In genomic region chr10:75585876-75586552, GRCm38 (mm10) we compare ENCODE assay signal across 8 mouse cellular contexts. TPM values are rescaled to one million over a fixed set of nuclear protein-coding genes. Genes with fewer than 3 reads are reported as not detected.
DNase-seq lines count a peak whose midpoint lies in the region; ATAC-seq and TF ChIP-seq lines count a peak whose summit lies in the region.

No protein-coding gene starts in this region.

- H3K36me3 ChIP-seq in hindbrain, embryonic 10.5 days, result no peaks in the 10 kb centered on the region
- no peaks in the 10 kb centered on the region for H3K36me3 ChIP-seq in lung, postnatal 0 days (ENCODE audit: insufficient read depth, low read length)

- H3K27ac ChIP-seq in hindbrain, embryonic 10.5 days, result peak overlapping the region; percentile 62
- H3K27ac ChIP-seq in lung, postnatal 0 days (ENCODE audit: low read length), result no peak overlapping the region

- no peak for TF ChIP-seq EP300 in lung, postnatal 0 days (IDR thresholded peaks at IDR 0.05)

- 22% methylated on average over 20 of the region's 20 CpGs for WGBS in hindbrain, embryonic 10.5 days
- 20% methylated on average over 20 of the region's 20 CpGs for WGBS in lung, postnatal 0 days

- H3K4me1 ChIP-seq in hindbrain, embryonic 10.5 days (replicated peaks), result peaks cover 25% of the 10 kb centered on the region
- peaks cover 19% of the 10 kb centered on the region; the same call in 1 of the 2 replicates for H3K4me1 ChIP-seq in lung, postnatal 0 days (ENCODE audit: insufficient read depth, low read depth, low read length)

- H3K4me2 ChIP-seq in lung, postnatal 0 days (replicated peaks; ENCODE audit: low read depth, low read length), result no peak overlapping the region

- TF ChIP-seq CTCF in lung, postnatal 0 days (IDR thresholded peaks at IDR 0.05), result peak; percentile 98

- H3K9me3 ChIP-seq in hindbrain, embryonic 10.5 days, result no peaks in the 10 kb centered on the region
- no peaks in the 10 kb centered on the region for H3K9me3 ChIP-seq in lung, postnatal 0 days (ENCODE audit: low read length)

- DNase-seq in MEL-GATA-1-ER (ENCODE audit: extremely low read depth, low read depth), result peak; percentile 64
- DNase-seq in cerebellum, adult 8-10 months, result peak; percentile 89
- peak; percentile 89 for DNase-seq in hindbrain, embryonic 10.5 days (ENCODE audit: low spot score)
- DNase-seq in layer of hippocampus, adult 9-10 months (ENCODE audit: low spot score), result peak; percentile 87
- DNase-seq in lung, postnatal 0 days (ENCODE audit: low spot score), result peak; percentile 93
- peak; percentile 83 for DNase-seq in ovary, postnatal 36 days (ENCODE audit: low spot score)
- DNase-seq in thymus, postnatal 14 days, result peak; percentile 93

- H3K27me3 ChIP-seq in hindbrain, embryonic 10.5 days (ENCODE audit: insufficient read depth, poor library complexity, severe bottlenecking), result peaks cover 14% of the 10 kb centered on the region
- H3K27me3 ChIP-seq in lung, postnatal 0 days (replicated peaks; ENCODE audit: insufficient read depth, low read length), result no peaks in the 10 kb centered on the region

- ATAC-seq in frontal cortex, adult (ENCODE audit: low TSS enrichment), result peak; percentile 95
- peak; percentile 71 for ATAC-seq in lung, postnatal 0 days

- no peak overlapping the region for H3K9ac ChIP-seq in lung, postnatal 0 days (replicated peaks; ENCODE audit: low read depth)

- peak overlapping the region; percentile 21; the same call in 1 of the 2 replicates for H3K4me3 ChIP-seq in hindbrain, embryonic 10.5 days
- no peak overlapping the region for H3K4me3 ChIP-seq in lung, postnatal 0 days (ENCODE audit: low read depth, low read length)

RNA-seq across cellular contexts. Expression of gene Ggt5, which starts 3.1 kb away (rescaled TPM):
- 0.30 and 0.82 TPM in 2 replicates for polyA plus RNA-seq in hindbrain, embryonic 10.5 days (2016; fragmentation: Nextera tagmentation; extraction: Ambion mirVana)
- polyA plus RNA-seq in lung, postnatal 0 days (2015; fragmentation: Nextera tagmentation; extraction: Ambion mirVana), result 3.0 and 3.4 TPM in 2 replicates

RNA-seq across cellular contexts. Expression of gene Ggt1, which starts 24.6 kb away (rescaled TPM):
- polyA plus RNA-seq in hindbrain, embryonic 10.5 days (2016; fragmentation: Nextera tagmentation; extraction: Ambion mirVana), result 3.3 and 3.4 TPM in 2 replicates
- polyA plus RNA-seq in lung, postnatal 0 days (2015; fragmentation: Nextera tagmentation; extraction: Ambion mirVana), result 0.21 and 0.42 TPM in 2 replicates

RNA-seq across cellular contexts. Expression of gene Lrrc75b, which starts 25.9 kb away (rescaled TPM):
- 2.8 and 6.6 TPM in 2 replicates for polyA plus RNA-seq in hindbrain, embryonic 10.5 days (2016; fragmentation: Nextera tagmentation; extraction: Ambion mirVana)
- 0.52 and 0.84 TPM in 2 replicates for polyA plus RNA-seq in lung, postnatal 0 days (2015; fragmentation: Nextera tagmentation; extraction: Ambion mirVana)

RNA-seq across cellular contexts. Expression of gene Susd2, which starts 57.8 kb away (rescaled TPM):
- polyA plus RNA-seq in hindbrain, embryonic 10.5 days (2016; fragmentation: Nextera tagmentation; extraction: Ambion mirVana), result 2.0 and 3.0 TPM in 2 replicates
- 9.3 and 9.4 TPM in 2 replicates for polyA plus RNA-seq in lung, postnatal 0 days (2015; fragmentation: Nextera tagmentation; extraction: Ambion mirVana)
